Mouse (Mus musculus) hindbrain, embryonic 14.5 days (tissue): ENCODE data around the gene Cfap45. TPM values are rescaled to one million over a fixed set of nuclear protein-coding genes. Genes with fewer than 3 reads are reported as not detected.

Experiments
- ATAC-seq: fragments of 200-750 bp; cut with Nextera tagmentation; 2 replicates; pipeline ENCODE4 v1.8.0; 2017; ENCODE audit warnings: moderate number of reproducible peaks, mild to moderate bottlenecking, moderate TSS enrichment, moderate library complexity; ENCODE audit not compliant: low FRiP score
- DNase-seq: peaks from one replicate; pipeline ENCODE4 v3.0.0-alpha.2; 2015; ENCODE audit warnings: low spot score
- H3K27ac ChIP-seq: fragments of 300-500 bp; sonication (generic); 2 replicates; pipeline ENCODE4 v1.5.1; 2014; ENCODE audit warnings: mild to moderate bottlenecking, moderate library complexity
- H3K27me3 ChIP-seq: fragments of 300-500 bp; sonication (generic); 2 replicates; pipeline ENCODE4 v1.6.1; 2014; ENCODE audit warnings: mild to moderate bottlenecking, low read length, mixed read lengths; ENCODE audit not compliant: control insufficient read depth, insufficient read depth
- H3K36me3 ChIP-seq: fragments of 300-500 bp; sonication (generic); replicated peaks from 2 replicates; pipeline ENCODE4 v1.6.1; 2014; ENCODE audit not compliant: control insufficient read depth, insufficient read depth
- H3K4me1 ChIP-seq: fragments of 300-500 bp; sonication (generic); replicated peaks from 2 replicates; pipeline ENCODE4 v1.6.1; 2014; ENCODE audit warnings: antibody characterized with exemption, low read length, mixed read lengths; ENCODE audit not compliant: control insufficient read depth, insufficient read depth
- H3K4me2 ChIP-seq: fragments of 300-500 bp; sonication (generic); replicated peaks from 2 replicates; pipeline ENCODE4 v1.6.1; 2014; ENCODE audit warnings: mild to moderate bottlenecking, moderate library complexity
- H3K4me3 ChIP-seq: fragments of 300-500 bp; sonication (generic); replicated peaks from 2 replicates; pipeline ENCODE4 v1.5.1; 2014; ENCODE audit warnings: mild to moderate bottlenecking, low read length
- H3K9ac ChIP-seq: fragments of 300-500 bp; sonication (generic); 2 replicates; pipeline ENCODE4 v1.6.1; 2014
- H3K9me3 ChIP-seq: fragments of 300-500 bp; sonication (generic); 2 replicates; pipeline ENCODE4 v1.6.1; 2016; ENCODE audit warnings: low read length; ENCODE audit not compliant: control insufficient read depth
- WGBS: fragments of 180-500 bp; shearing (Covaris S2); extraction: QIAGEN DNeasy Blood & Tissue Kit; methylation state at CpG from one replicate; pipeline ENCODE4 v1.1.7; 2014; 5-methylcytosine and 5-hydroxymethylcytosine counted together
- polyA plus RNA-seq: library from polyadenylated mRNA; unstranded; fragments of >200 nt; fragmentation: Nextera tagmentation; extraction: Ambion mirVana; gene quantifications from 2 replicates; pipeline ENCODE4 v1.2.1, GENCODE M21; 2014

The Cfap45 gene
- polyA plus RNA-seq, 1 experiment from 2014 or later = 5.5 TPM

DNA sequence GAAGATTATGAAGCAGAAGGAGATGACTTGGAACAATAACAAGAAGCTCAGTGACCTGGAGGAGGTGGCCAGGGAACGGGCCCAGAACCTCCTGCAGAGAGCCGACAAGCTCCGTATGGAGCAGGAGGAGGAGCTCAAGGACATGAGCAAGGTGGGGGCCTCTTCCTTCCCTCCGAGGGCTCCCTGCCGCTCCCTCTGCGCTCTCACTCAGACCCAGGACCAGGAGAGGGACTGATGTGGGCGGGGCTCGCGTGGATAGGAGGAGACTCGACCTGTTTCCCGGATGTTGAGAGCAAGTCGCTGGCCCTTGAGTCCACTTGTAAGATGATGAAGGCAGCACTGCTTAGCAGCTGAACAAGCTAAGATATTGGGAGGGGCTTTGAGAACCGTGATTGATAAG, 11.9 kb downstream of the Cfap45 start:
- ATAC-seq (peak; percentile 56; the same call in 1 of the 2 replicates), DNase-seq (no peak)
- Histone ChIP-seq H3K9me3 (no peaks in the 10 kb centered on the region), H3K27ac (no peak overlapping the region), H3K36me3 (no peaks in the 10 kb centered on the region), H3K4me2 (peak overlapping the region; percentile 35), H3K4me3 (peak overlapping the region; percentile 7; the same call in 1 of the 2 replicates), H3K27me3 (no peaks in the 10 kb centered on the region; the same call in 1 of the 2 replicates), H3K9ac (peak overlapping the region; percentile 16; the same call in 1 of the 2 replicates), H3K4me1 (0 out of 2 replicates have a peak, but pooled peaks cover 6% of the 10 kb centered on the region)
- 3% methylated on average over 13 of the region's 13 CpGs for WGBS

DNA sequence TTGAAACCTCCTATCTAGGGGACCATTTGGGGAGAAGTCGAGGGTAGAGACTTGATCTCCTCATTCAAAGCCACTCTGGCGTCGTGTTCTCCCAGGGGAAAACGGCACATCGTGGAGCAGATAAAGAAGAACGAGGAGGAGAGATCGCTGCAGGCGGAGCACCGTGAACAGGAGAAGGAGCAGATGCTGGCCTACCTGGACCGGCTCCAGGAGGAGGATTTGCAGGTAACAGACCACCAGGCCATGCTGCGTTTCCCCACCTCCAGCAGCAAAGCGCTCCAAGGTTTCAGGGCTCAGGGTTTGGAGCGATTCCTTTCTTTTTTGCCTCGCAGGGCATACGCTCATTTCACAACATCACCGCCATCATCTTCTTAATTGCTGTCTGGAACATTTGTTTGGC, 14.5 kb downstream of the Cfap45 start:
- no peak overlapping the region for H3K4me2 ChIP-seq
- ATAC-seq = no peak
- H3K9me3 ChIP-seq = no peaks in the 10 kb centered on the region
- H3K27ac ChIP-seq = no peak overlapping the region
- no peak overlapping the region for H3K4me3 ChIP-seq
- no peak for DNase-seq
- peaks cover 12% of the 10 kb centered on the region; the same call in 1 of the 2 replicates for H3K4me1 ChIP-seq
- no peak overlapping the region for H3K9ac ChIP-seq
- no peaks in the 10 kb centered on the region for H3K27me3 ChIP-seq
- WGBS = 72% methylated on average over 16 of the region's 16 CpGs
- no peaks in the 10 kb centered on the region for H3K36me3 ChIP-seq

GRCm38 (mm10) chr1:172539827-172540226, 19.2 kb downstream of the Cfap45 start:
- Histone ChIP-seq H3K4me3 (no peak overlapping the region), H3K9me3 (no peaks in the 10 kb centered on the region), H3K36me3 (no peaks in the 10 kb centered on the region), H3K27me3 (no peaks in the 10 kb centered on the region), H3K27ac (no peak overlapping the region), H3K4me1 (peaks cover 10% of the 10 kb centered on the region), H3K9ac (no peak overlapping the region), H3K4me2 (no peak overlapping the region)
- WGBS = 57% methylated on average over 6 of the region's 6 CpGs
- ATAC-seq = 0 out of 2 replicates have a peak, but pooled peaks have one; percentile 19
- no peak for DNase-seq

GRCm38 (mm10) chr1:172540283-172540820, 19.8 kb downstream of the Cfap45 start:
- no peak for ATAC-seq
- H3K4me2 ChIP-seq = no peak overlapping the region
- no peak overlapping the region for H3K4me3 ChIP-seq
- H3K27ac ChIP-seq = peak overlapping the region; percentile 64
- WGBS = 44% methylated on average over 11 of the region's 11 CpGs
- peaks cover 10% of the 10 kb centered on the region for H3K4me1 ChIP-seq
- H3K9me3 ChIP-seq = no peaks in the 10 kb centered on the region
- no peak overlapping the region for H3K9ac ChIP-seq
- H3K36me3 ChIP-seq = no peaks in the 10 kb centered on the region
- no peaks in the 10 kb centered on the region for H3K27me3 ChIP-seq
- DNase-seq = no peak

DNA sequence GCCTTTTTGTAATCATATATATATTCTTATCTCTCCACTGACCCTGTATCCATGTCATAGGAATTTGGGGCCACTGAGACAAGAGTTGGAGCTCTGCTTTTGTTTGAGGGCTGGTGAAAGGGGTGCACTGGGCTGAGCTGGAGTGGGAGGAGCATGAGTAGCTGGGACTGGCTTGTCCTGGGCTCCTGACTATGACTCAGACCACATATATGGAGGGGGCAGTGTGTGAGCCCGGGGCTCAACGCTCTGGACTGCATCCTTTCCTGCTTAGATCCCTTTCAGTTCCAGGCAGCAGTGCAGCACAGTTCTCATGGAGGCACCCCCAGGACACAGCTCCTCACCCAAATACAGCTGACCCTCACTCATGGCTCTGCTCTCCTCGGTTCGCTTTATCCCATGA, 25.5 kb downstream of the Cfap45 start:
- no peak overlapping the region for H3K9ac ChIP-seq
- WGBS = 84% methylated on average over 4 of the region's 4 CpGs
- ATAC-seq = no peak

GRCm38 (mm10) chr1:172548501-172548900, 27.9 kb downstream of the Cfap45 start:
- Histone ChIP-seq H3K36me3 (no peaks in the 10 kb centered on the region), H3K27ac (no peak overlapping the region), H3K9me3 (no peaks in the 10 kb centered on the region), H3K9ac (no peak overlapping the region), H3K27me3 (no peaks in the 10 kb centered on the region; the same call in 1 of the 2 replicates), H3K4me2 (no peak overlapping the region), H3K4me3 (no peak overlapping the region), H3K4me1 (peaks cover 23% of the 10 kb centered on the region)
- 53% methylated on average over 7 of the region's 7 CpGs for WGBS
- no peak for DNase-seq
- no peak for ATAC-seq

More for the DNA sequence above, 25.5 kb downstream of the Cfap45 start:
- Histone ChIP-seq H3K9me3 (no peaks in the 10 kb centered on the region), H3K4me1 (peaks cover 19% of the 10 kb centered on the region), H3K27me3 (no peaks in the 10 kb centered on the region; the same call in 1 of the 2 replicates), H3K36me3 (no peaks in the 10 kb centered on the region), H3K4me3 (no peak overlapping the region), H3K4me2 (no peak overlapping the region), H3K27ac (no peak overlapping the region)
- no peak for DNase-seq

GRCm38 (mm10) chr1:172549314-172549713, 28.7 kb downstream of the Cfap45 start:
- H3K4me2 ChIP-seq = peak overlapping the region; percentile 62
- ATAC-seq (no peak), DNase-seq (no peak)
- H3K9me3 ChIP-seq = no peaks in the 10 kb centered on the region
- no peak overlapping the region for H3K27ac ChIP-seq
- H3K9ac ChIP-seq = no peak overlapping the region
- no peaks in the 10 kb centered on the region for H3K36me3 ChIP-seq
- peaks cover 23% of the 10 kb centered on the region for H3K4me1 ChIP-seq
- H3K27me3 ChIP-seq = no peaks in the 10 kb centered on the region; the same call in 1 of the 2 replicates
- 14% methylated on average over 2 of the region's 2 CpGs for WGBS
- H3K4me3 ChIP-seq = no peak overlapping the region

DNA sequence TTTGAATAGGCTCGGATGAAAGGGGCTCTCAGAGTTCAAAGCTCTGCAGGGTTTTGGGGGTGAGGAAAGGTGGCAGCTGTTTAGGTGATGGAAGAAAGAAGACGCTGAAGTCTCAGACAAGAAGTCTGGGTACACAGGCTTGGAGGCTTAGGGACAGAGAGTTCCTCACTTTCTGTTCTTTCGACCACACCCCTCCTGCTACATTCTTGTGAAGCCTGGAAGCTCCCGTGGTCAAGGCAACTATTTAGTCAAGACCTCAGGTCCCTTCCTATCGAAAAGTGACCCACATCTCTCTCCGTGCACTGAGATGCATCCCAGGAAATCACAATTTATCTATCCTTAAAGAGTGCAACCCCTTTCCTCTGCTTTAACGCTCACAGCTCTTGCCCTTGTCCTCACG, 29.1 kb downstream of the Cfap45 start:
- Histone ChIP-seq H3K27me3 (no peaks in the 10 kb centered on the region; the same call in 1 of the 2 replicates), H3K4me3 (peak overlapping the region; percentile 40), H3K4me1 (peaks cover 23% of the 10 kb centered on the region), H3K36me3 (no peaks in the 10 kb centered on the region), H3K4me2 (peak overlapping the region; percentile 62), H3K9me3 (no peaks in the 10 kb centered on the region), H3K9ac (peak overlapping the region; percentile 63), H3K27ac (no peak overlapping the region)
- WGBS = 3% methylated on average over 8 of the region's 8 CpGs
- DNase-seq (no peak), ATAC-seq (no peak)

DNA sequence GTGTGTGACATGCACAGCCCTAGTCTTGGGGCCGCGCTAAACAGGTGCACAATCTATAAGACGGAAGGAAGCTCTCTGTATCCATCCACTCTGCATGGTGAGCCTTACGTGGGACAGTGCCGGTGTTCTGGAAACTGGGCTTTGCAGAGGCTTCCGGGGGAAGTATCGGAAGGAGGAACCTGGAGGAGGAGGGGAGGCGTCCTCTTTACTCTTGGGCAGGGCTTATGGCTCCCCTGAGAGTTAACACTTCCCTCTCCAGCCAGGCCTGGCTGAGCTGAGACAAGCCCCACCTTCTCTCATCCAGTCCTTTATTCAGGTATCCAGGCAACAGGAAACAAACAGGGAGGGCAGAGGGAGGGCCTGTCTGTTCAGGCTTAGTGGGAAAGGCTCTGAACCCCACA, 29.9 kb downstream of the Cfap45 start:
- Histone ChIP-seq H3K27me3 (no peaks in the 10 kb centered on the region; the same call in 1 of the 2 replicates), H3K4me2 (peak overlapping the region; percentile 62), H3K9ac (peak overlapping the region; percentile 63), H3K36me3 (no peaks in the 10 kb centered on the region), H3K4me1 (peaks cover 23% of the 10 kb centered on the region), H3K27ac (peak overlapping the region; percentile 49; the same call in 1 of the 2 replicates), H3K4me3 (peak overlapping the region; percentile 40), H3K9me3 (no peaks in the 10 kb centered on the region)
- DNase-seq (peak; percentile 57), ATAC-seq (peak; percentile 83)
- WGBS = 1% methylated on average over 8 of the region's 8 CpGs
